Mouse (Mus musculus) layer of hippocampus, adult 2 months (tissue): ENCODE data around the gene Gm4884. TPM values are rescaled to one million over a fixed set of nuclear protein-coding genes. Genes with fewer than 3 reads are reported as not detected.
"Not testable (repeated sequence)": the region's sequence is repeated elsewhere in the genome, so short reads cannot be mapped to it uniquely, and the experiment has no call there.

ENCODE experiments used
- DNase-seq, 2 experiments: peaks; one replicate each; pipeline ENCODE4 v3.0.0; 2022; ENCODE audit warnings: low spot score in 2 of 2
- H3K27ac ChIP-seq: fragments of 200-600 bp; 2 replicates; pipeline ENCODE4 v1.8.1; 2022
- H3K4me3 ChIP-seq: fragments of 200-600 bp; 2 replicates; pipeline ENCODE4 v1.8.1; 2022; ENCODE audit warnings: mild to moderate bottlenecking
- CTCF ChIP-seq: fragments of 200-600 bp; conservative IDR thresholded peaks from 2 replicates; pipeline ENCODE4 v1.8.1; 2022; ENCODE audit warnings: antibody characterized with exemption, mild to moderate bottlenecking, moderate library complexity
- long read RNA-seq, 2 experiments: library from polyadenylated mRNA; stranded (forward); transcript quantifications; one replicate each; pipeline ENCODE4 v2.0.0; 2021; ENCODE audit warnings: borderline mapping rate in 2 of 2
- total RNA-seq, 2 experiments: library from RNA; stranded (reverse); gene quantifications; 2 replicates each; pipeline ENCODE4 v1.2.3; 2021

Gm4884 gene
- not detected for total RNA-seq
- long read RNA-seq, experiment 1, result 0 reads
- long read RNA-seq, experiment 2, result 0 reads

DNA sequence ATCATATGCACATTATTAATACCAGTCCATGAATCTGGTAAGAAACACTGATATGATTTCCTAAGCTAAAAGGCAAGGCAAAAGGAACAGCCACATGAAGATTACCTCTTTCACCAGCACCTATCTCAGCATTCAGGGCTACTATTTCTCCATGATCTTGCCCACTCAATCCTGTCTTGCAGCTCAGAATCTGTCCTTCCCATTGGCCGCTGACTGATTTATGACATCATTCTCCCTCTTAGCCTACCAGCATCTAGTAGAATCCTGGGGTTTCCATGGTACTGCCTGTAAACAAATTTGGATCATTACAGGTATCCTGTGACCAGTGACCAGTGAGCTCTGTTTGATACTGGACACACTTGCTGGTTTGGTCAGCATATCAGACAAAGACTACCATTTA is at the start of gene Gm4884:
TSS of gene Gm4884 (plus strand) at position 301 of the 400 bp plus-strand sequence.
- not testable (repeated sequence) for DNase-seq, H3K27ac ChIP-seq, H3K4me3 ChIP-seq

DNA sequence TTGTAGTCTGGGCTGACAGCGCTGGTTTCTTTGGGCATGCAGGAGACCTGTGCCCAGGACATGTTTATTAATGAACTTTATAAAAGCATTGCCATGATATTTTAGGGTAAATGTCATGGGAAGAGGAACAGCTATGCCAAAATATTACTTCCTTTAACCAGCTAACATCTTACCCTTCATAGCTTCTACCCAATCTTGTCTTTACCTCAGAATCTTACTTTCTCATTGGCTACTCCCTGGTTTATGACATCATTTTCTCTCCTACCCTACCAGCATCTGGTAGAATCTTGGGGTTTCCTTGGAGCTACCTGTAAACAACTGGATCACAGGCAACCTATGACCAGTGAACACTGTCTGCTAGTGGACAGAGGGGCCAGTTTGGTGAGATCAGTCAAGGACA is 45.3 kb upstream of the Gm4884 start, which contains the start of gene 4930433I11Rik:
TSS of gene 4930433I11Rik (plus strand) at position 301 of the 400 bp plus-strand sequence.
- no peak within 1 kb of the TSS for H3K4me3 ChIP-seq
- DNase-seq, result no peak
- H3K27ac ChIP-seq, result no peak within 1 kb of the TSS
- TF ChIP-seq CTCF, result no peak

DNA sequence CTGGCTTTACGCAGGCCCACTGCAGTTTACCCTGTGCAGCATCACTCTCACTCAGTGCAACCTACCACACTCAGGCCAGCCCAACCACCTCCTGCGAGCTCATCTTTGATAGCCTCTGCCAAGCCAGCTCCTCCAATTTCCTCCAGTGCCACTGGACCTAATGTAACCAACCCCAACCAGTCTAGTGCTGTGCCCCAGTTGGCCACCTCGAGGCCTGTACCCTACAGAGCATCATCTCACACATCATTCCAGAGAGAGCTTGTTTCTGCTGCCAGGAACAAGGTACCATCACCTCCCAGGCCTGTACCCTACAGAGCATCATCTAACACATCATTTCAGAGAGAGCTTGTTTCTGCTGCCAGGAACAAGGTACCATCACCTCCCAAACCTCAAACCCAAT is 11.5 kb downstream of the Gm4884 start:
- DNase-seq, H3K27ac ChIP-seq, H3K4me3 ChIP-seq: not testable (repeated sequence)

Other genes starting within 250 kb of the Gm4884 start
- gene Vstm2b, start 134.4 kb upstream of the Gm4884 start, total RNA-seq, result 10 to 100 TPM; 71.2 to 71.9 TPM
- not detected for gene 4930433I11Rik, start 45.2 kb upstream of the Gm4884 start, total RNA-seq
- not detected for gene Gm5592, start 121.1 kb downstream of the Gm4884 start, total RNA-seq